Mouse (Mus musculus) cerebellum, postnatal 10 days (tissue): ENCODE measurements around the gene Uhrf2.

Source experiments
- DNase-seq, 2 experiments: peaks; one replicate each; pipeline ENCODE4 v3.0.0; 2021; ENCODE audit warnings: mixed read lengths in 2 of 2

Gene Uhrf2

GRCm38 (mm10) chr19:30128177-30128576, 97.9 kb downstream of the Uhrf2 start:
- peak in 1 of 2 experiments; percentile 33 for DNase-seq

GRCm38 (mm10) chr19:30136308-30136707, 106.0 kb downstream of the Uhrf2 start:
- DNase-seq: no peak
